Mouse (Mus musculus) frontal cortex, postnatal 14 days (tissue): ENCODE data around the gene Samhd1.

ENCODE experiments used
- DNase-seq, 2 experiments: peaks; one replicate each; pipeline ENCODE4 v3.0.0; 2022; ENCODE audit warnings: low spot score in 2 of 2

The Samhd1 gene

DNA sequence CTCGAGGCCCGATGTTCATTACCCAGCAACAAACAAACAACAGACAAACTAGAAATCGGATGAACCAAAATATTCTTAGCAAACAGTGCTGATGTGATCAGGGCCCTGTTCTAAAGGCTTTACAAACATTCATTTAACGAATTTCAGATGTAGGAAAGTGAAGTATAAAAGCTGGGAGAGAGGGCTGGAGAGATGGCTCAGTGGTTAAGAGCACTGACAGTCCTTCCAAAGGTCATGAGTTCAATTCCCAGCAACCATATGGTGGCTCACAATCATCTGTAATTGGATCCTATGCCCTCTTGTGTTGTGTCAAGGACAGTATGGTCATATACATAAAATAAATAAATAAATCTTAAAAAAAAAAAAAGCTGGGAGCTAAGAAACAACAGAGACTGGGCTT lies 1.1 kb upstream of the Samhd1 start:
- DNase-seq: no peak

DNA sequence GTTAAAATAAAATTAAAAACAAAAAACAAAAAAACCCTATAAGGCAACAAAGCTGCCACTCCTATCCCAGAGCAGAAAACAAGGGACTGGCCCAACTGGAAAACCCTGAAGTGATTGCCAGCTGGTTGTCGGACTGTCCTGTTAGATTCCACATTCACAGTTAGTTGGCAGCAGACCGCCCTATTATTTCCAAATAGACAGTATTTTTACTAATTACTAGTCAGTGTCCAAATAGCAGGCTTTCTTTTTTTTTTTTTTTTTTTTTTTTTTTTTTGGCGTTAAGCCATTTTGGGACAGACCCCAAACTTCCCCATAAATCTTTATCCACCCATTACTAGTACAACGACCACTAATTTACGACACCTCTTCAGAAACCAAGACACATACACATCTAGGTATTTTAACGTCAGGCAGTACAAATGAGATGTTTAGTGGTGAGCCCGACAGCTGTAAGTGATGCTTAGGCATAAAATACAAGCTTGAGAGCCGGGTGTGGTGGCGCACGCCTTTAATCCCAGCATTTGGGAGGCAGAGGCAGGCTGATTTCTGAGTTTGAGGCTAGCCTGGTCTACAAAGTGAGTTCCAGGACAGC lies 560 bp upstream of the Samhd1 start:
- DNase-seq: no peak

DNA sequence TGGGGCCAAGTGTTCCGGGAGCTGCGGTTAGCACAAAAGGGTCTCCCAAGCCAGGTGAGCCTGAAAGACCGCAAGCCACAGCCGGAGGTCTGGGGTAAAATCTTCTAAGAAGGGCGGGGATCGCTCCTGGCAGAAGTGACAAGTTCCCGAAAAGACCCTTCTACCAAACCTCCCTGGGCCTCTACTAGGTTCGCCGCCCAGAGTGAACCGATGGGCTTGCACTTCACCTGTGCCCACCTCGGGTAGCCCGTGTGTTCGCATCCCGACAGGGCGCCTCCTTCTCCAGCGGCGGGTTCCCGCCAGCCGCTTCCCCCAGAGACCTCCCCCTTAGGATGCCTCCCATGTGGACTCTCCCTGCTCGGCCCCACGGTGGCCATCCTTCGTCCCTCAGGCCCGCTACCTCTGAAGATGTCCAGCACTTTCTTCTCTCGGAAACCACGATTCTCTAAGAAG lies 560 bp downstream of the Samhd1 start:
- peak in 1 of 2 experiments; percentile 6 for DNase-seq

DNA sequence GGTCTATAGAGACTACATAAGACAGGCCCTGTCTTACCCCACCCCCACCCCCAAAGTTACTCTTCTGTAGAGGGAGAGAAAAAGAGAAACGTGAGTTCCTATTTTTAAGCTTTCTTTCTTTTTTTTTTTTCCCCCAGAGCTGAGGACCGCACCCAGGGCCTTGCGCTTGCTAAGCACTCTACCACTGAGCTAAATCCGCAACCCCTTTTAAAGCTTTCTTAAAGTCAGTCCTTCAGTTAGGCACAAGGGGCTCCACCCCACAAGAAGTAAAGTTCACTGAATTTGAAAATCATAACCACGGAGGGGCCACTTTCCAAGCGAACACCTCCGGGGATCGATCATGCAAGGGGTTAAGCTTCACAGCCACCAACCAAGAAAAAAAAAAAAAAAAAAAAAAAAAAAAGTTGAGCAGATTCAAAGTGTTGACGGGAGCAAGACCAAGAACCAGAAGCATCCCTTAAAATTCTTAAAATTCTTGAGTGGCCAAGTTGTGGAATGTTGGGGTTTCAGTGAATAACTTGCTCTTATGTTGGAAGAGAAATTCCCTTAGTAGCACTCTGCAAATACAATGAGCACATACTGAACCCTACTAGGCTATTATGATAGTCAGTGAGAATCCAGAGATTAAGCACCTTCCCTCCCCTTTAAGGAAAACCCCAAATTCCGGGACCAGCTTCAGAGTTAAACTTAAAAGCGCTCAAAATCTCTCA lies 1.1 kb downstream of the Samhd1 start:
- no peak for DNase-seq

DNA sequence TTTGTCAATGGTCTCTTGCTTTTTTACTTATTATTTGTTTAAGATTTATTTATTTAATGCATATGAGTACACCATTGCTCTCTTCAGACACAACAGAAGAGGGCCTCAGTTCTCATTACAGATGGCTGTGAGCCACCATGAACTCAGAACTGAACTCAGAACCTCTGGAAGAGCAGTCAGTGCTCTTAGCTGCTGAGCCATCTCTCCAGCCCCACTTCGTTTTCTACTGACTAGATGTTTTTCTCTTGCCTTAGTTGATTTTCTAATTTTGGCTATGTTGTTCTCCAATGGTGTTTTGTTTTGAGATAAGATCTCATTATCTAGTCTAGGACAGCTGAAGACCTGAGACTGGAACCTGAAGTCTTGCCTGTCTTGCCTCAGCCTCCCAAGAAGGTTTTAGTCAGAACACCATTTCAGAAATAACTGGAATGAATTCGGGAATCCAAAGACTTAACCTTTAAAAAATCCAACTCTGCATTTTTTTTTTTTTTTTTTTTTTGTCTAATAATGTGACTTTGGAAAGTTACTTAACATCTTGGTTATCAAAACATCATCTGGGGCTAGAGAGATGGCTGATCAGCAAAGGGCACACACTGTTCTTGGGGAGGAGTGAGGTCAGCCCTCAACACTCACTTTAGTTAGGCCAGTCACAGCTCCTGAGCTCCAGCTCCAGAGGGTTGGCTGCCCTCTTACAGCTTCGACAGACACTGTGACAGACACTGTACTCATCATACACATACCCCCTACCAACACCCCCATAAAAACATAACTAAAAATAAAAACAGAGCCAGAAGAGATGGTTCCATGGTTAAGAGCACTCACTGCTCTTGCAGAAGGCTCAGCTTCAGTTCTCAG lies 2.2 kb downstream of the Samhd1 start:
- no peak for DNase-seq

DNA sequence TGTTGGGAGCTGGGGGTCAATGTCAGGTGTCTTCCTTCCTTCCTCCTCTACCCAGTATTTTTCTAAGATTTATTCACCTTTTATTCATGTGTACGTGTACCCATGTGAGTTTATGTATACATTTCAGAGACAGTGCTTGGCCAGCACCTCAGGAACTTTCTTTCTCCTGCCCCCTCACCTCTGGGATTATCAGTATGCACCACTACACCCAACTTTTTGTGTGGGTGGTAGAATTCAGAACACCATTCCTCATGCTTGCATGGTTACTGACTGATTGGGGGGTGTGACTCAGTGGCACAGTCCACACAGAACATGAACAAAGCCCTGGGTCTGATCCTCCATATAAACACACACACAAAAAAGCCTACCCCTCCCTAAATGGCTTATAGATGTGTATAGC lies 3.0 kb downstream of the Samhd1 start:
- no peak for DNase-seq

DNA sequence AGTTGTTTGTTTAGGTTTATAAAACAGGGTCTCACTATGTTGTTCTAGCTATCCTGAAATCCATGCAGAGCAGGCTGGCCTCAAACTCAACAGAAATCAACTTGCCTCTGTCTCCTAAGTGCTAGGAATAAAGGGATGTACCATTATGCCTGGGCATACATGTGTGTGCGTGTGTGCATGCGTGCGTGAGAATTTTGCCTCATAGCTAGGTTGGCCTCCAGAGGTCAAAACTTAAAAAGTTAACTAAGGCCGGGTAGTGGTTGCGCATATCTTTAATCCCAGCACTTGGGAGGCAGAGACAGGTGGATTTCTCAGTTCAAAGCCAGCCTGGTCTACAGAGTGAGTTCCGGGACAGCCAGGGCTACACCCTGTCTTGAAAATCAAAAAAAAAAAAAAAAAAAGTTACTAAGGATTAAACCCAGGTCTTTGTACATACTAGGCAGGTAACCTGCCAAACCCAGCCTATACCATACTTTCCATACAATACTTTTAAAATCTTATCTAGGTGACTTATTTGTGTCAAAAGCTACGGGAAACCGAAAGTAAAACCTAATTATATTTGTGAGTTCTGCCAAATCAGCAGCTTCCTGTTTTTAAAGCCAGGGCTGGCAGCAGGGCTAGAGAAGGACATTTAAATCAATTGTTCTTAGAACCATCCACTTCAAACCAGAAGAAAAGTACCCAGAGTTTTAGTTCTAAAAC lies 4.1 kb downstream of the Samhd1 start:
- no peak for DNase-seq

DNA sequence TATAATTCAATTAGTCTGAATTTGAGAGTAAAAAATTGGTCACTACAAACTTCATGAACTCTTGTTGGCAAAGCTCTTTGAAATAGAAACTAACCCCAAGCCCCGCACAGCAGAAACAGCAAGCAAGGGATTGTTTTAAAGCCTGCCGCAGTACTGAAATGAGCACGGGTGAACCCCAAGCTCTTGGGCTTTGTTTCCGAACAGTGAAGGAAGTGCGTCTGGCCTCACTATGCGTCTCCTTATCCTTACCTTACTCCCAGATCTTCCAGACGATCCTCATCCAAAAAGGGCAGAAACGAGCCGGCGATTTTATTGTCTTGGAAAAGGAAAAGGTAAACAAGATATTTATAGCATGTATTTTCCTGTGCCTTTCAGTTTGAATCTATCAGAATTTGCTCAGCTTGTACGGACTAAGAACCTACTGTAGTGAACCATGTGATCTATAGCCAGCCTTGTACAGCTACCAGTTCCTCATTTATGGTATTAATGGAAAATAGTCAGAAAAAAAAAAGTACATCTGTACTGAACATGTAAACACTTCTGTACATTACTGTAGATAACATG lies 5.4 kb downstream of the Samhd1 start:
- DNase-seq: no peak

DNA sequence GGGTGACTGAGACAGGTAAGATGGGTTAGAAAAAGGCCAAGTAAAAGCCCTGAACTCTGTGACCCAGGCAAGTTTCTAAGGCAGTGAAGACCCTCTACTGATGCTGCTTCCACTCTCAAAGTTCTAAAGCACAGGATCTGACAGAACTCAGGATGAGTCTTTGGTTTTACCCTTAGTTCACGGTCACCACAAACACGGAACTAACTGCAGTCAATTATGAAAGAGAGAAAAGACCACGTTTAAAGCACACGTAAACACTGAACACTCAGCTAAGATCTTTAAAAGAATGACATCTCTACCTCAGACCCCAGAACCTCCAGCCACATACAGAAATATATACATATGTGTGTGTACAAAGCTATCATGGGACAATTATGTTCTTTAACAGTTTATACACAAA lies 6.0 kb downstream of the Samhd1 start:
- no peak for DNase-seq

DNA sequence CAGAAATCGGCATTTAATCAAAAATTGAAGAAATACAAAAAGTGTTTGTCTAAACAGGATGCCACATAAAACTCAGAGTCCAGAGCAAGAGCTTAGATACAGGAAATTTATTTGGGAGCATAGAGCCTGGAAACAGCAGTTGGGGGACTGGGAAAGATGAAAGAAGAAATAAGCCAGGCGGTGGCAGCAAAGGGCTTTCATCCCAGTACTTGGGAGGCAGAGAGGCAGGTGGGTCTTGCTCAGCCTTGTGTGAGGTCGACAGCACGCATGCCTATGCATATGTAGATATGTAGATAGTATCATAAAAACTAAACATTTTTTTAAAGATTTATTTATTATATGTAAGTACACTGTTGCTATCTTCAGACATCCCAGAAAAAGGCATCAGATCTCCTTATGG lies 7.0 kb downstream of the Samhd1 start:
- no peak for DNase-seq

DNA sequence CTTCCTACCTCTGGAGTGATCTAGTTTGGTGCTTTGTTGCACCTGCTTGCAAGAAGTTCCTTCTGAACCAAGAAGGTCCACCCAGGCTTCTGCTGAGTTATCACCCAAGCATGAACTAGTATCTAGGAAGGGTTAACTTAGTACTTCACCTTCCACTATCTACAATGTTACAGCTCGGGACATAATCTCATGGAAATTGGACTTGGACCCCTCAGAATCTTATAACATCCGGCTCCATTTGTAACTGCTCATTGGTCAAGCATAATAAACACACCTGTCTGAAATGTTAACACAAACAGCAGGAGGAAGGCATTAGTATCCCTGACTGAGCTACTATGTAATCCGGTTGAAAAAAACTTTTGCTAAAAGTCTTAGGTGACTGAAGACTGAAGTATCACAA lies 7.7 kb downstream of the Samhd1 start:
- DNase-seq: no peak

DNA sequence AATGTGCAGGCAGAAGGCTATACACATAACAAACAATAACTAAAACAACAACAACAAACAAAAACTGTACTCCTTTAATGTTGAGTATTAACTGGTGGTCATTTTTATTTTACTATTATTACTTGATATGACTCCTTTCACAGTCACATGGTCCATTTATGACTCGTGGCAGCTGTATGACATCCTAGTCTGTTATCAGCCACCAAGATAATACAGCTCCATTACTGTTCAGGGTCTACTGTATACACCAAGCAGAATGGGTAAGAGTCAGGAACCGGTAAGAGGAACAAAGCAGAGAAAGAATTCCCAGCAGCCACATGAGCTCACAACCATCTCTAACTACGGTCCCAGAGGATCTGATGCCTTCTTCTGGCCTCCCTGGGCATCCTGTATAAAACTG lies 9.8 kb downstream of the Samhd1 start:
- no peak for DNase-seq

DNA sequence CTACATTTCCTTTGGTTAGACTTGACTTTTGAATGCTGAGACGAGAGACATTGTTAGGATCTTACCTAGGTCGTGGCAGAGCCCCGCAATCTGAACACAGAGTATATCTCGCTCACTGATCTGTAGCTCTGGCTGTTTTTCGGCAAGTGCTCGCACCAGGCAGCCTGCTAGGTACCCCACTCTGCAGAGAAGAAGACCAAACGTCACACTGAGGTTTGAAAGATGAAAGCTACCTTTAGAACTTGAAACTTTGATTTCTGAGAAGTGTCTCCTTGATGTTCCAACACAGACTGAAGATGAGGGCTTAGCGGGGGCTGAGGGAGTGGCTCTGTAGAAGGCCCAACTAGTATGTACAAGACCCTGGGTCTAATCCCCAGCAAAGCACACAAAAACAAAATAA lies 13.3 kb downstream of the Samhd1 start:
- no peak for DNase-seq

DNA sequence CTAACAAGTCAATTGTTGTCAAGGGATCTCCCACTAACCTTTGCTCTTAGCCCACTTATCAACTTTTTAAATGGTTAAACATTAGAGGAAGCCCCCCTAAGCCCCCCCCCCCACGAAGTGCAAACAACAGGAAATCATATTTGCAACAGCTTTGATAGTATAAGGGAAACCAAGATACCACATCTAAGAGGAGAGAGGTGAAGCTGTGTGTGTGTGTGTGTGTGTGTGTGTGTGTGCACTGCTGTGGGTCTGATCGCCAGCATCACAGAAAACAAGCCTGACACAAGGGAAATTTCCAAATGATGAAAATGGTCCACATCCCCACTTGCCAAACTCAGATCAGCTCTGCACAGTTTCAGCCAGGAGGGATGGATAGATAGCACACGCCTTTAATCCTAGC lies 16.0 kb downstream of the Samhd1 start:
- DNase-seq: no peak

DNA sequence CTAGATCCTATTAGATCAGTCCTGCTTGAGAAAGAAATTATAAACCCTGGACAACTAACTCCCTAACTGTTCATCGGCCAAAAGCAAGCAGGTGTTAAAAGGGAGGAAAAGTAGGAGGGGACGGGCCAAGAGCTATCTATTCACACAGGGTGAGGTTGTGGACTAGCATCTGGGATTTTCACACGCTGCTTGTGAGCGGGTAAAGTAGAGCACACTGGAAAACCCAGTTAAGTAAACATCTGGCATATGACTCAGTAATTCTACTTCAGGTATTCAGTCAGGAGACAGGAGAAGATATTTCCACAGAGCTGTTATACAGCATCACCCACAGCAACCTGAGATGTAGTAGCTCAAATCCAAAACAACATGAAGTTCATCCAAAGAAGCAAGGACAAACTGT lies 16.5 kb downstream of the Samhd1 start:
- no peak for DNase-seq

DNA sequence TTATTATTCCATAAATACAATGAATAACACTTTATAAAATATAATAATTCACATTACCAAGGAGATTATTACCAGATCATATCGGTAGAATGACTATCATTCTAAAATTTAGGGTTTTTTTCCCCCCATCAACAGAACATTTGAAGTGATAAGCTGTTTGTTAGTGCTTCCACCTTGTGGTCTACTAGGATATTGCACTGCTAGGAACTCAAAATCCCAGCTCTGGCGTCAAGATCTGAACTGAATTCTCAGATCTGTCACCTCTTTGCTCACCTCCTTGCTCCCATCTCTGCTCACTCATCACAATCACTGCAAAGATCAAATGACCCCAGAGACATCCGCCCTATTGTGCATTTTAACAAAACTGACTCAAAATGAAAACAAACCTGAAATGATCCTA lies 18.1 kb downstream of the Samhd1 start:
- no peak for DNase-seq

DNA sequence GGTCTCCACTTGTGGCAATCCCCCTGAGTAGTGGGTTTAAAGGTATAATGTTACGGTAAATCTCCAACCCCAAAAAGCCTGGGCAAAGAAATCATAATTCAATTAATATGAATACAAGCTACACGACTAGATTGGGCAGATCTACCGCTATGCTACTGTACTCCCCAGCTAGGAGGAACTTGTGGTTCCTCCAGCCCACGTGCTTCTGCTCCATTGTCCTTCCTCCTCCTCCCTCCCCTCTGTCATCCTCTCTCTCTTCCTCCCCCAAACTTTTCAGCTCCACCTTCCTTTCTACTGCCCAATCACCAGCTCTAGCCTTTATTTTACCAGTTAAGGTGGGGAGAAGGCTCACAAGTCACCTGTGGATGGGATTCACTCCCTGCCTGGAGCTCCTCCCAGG lies 26.8 kb downstream of the Samhd1 start:
- no peak for DNase-seq

DNA sequence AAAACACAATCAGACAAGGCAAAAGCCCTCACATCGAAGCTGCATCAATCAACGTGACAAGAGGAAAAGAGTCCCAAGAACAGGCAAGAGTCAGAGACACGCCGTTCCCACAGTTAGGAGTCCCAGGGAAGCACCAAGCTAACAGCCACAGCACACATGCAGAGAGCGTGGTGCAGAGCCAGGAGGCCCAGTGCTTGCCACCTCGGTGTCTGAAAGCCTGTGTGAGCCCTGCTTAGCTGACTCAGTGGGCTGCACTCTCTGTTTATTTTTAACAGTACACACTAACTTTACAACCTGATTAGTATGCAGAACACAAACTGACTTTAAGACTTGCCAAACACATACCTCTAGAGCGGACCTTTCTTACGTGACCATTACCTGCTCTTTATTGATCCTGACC lies 30.6 kb downstream of the Samhd1 start:
- DNase-seq: no peak

DNA sequence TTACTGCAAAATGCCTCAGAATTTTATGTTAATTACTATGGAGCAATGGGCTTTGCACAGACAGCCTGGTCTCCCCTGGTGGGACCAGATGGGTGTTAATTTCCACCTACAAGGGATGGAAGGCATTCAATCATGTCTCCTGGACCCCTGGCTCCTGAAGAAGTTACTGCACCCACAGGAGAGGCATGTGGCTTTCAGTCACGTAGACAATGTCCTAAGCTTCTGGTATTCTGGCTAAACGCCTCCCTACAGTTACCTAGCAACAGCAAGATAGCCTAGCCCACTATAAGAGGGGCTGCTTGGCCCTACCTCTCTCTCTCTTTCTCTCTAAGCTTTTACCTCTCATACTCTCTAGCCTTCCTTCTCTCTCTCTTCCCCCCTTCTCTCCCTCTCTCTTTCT lies 32.8 kb downstream of the Samhd1 start:
- no peak for DNase-seq

DNA sequence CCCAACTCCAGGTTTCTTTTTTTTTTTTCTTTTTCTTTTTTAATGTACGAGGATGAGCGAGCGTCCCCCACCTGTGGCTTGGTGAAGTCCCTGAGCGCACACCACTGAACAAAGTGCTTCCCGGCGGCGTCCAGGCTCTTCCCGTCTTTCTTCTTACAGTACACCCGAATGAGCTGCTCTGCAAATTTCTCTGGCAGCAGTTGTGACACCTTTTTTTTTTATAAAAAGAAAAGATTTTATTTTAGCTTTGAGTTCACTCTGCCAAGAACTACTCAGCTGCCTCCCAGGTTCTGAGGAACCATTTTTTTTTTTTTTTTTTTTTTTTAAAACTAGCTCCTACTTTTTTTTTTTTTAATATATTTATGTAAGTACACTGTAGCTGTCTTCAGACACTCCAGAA lies 33.4 kb downstream of the Samhd1 start:
- no peak for DNase-seq

DNA sequence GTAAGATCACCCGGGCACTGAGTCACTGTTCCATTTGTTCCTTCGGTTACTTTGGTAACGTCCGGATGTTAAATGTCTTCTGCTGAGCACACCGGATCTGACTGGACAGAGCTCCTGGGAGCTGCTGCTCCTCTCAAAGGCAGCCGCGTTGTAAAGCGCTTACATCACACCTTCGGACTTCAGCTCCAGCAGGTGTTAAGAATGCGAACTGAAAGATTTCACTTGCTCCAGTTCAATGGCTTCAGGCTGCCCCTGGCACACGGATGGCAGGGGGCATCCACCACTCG lies 34.8 kb downstream of the Samhd1 start:
- no peak for DNase-seq
